Mouse (Mus musculus) ovary, adult 10 weeks (tissue): ENCODE data around the gene Xk. TPM values are rescaled to one million over a fixed set of nuclear protein-coding genes. Genes with fewer than 3 reads are reported as not detected.

ENCODE experiments used
- polyA plus RNA-seq: library from polyadenylated mRNA; stranded (reverse); fragments of 350-450 nt; fragmentation: Illumina TruSeq; extraction: RNeasy Lipid Tissue Mini Kit (QIAGEN cat#74804); gene quantifications from one replicate; pipeline ENCODE4 v1.2.3, GENCODE M21; 2014

Xk gene
- 29.5 TPM for polyA plus RNA-seq

GRCm38 (mm10) chrX:9272460-9273361 is at the start of gene Xk:
Gene Xk, plus strand, starts transcription at chrX:9272756.

GRCm38 (mm10) chrX:9256766-9257165 is 15.8 kb upstream of the Xk start, which contains the start of gene Gm14862:
Gene Gm14862, minus strand, starts transcription at chrX:9256899.

GRCm38 (mm10) chrX:9283464-9283863 is 10.9 kb downstream of the Xk start, which contains the start of gene H2al1m:
Gene H2al1m, plus strand, starts transcription at chrX:9283764.

DNA sequence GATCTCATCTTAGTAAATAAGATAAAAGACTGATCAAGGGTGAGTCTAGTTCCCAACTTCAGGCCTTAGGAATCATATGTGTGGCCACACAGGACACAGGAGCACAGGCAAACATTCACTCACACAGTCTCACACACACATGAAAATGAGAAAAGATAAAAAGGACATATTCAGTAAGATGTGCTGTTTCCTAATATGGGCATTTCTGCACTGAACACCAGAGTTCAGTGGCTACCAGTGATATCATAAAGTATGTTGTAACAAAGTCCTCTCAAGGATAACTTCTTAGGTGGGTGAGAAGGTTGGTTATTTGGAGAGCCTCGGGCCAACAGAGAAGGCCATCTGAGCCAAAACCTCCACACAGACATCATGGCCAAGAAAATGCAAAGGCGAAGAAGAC is 77.8 kb downstream of the Xk start, which contains the start of gene H2al1k:
TSS of gene H2al1k (plus strand) at position 301 of the 400 bp plus-strand sequence.

Other genes starting within 250 kb of the Xk start
- not detected for gene Fthl17e, start 239.3 kb upstream of the Xk start, polyA plus RNA-seq
- not detected for gene Fthl17f, start 209.7 kb upstream of the Xk start, polyA plus RNA-seq
- gene 4930402K13Rik, start 168.2 kb upstream of the Xk start, polyA plus RNA-seq: not detected
- gene Lancl3, start 72.9 kb upstream of the Xk start, polyA plus RNA-seq: 23.6 TPM
- not detected for gene Gm14862, start 15.9 kb upstream of the Xk start, polyA plus RNA-seq
- not detected for gene H2al1m, start 11.0 kb downstream of the Xk start, polyA plus RNA-seq
- gene H2al1k, start 77.9 kb downstream of the Xk start, polyA plus RNA-seq: not detected
- gene Cybb, start 215.0 kb downstream of the Xk start, polyA plus RNA-seq: 34.9 TPM